Mouse (Mus musculus) liver, embryonic 13.5 days (tissue): ENCODE measurements around the gene Cbs. TPM values are rescaled to one million over a fixed set of nuclear protein-coding genes. Genes with fewer than 3 reads are reported as not detected.

Experiments used
- ATAC-seq: fragments of 200-750 bp; cut with Nextera tagmentation; 2 replicates; pipeline ENCODE4 v1.8.0; 2017; ENCODE audit warnings: low read depth, mild to moderate bottlenecking, moderate number of reproducible peaks, moderate library complexity
- DNase-seq: peaks from one replicate; pipeline ENCODE4 v3.0.0; 2022
- H3K27ac ChIP-seq: fragments of 300-500 bp; sonication (generic); 2 replicates; pipeline ENCODE4 v1.5.1; 2015; ENCODE audit warnings: moderate library complexity, mild to moderate bottlenecking, inconsistent platforms
- H3K27me3 ChIP-seq: fragments of 300-500 bp; sonication (generic); 2 replicates; pipeline ENCODE4 v1.6.1; 2015; ENCODE audit warnings: mild to moderate bottlenecking, inconsistent platforms
- H3K36me3 ChIP-seq: fragments of 300-500 bp; sonication (generic); 2 replicates; pipeline ENCODE4 v1.6.1; 2015; ENCODE audit warnings: mild to moderate bottlenecking, inconsistent platforms
- H3K4me1 ChIP-seq: fragments of 300-500 bp; sonication (generic); replicated peaks from 2 replicates; pipeline ENCODE4 v1.6.1; 2015; ENCODE audit warnings: inconsistent platforms
- H3K4me2 ChIP-seq: fragments of 300-500 bp; sonication (generic); 2 replicates; pipeline ENCODE4 v1.6.1; 2015; ENCODE audit warnings: inconsistent platforms, mild to moderate bottlenecking, moderate library complexity
- H3K4me3 ChIP-seq: fragments of 300-500 bp; sonication (generic); replicated peaks from 2 replicates; pipeline ENCODE4 v1.5.1; 2015; ENCODE audit warnings: mild to moderate bottlenecking, inconsistent platforms
- H3K9ac ChIP-seq: fragments of 300-500 bp; sonication (generic); 2 replicates; pipeline ENCODE4 v1.6.1; 2015; ENCODE audit warnings: mild to moderate bottlenecking, inconsistent platforms
- H3K9me3 ChIP-seq: fragments of 300-500 bp; sonication (generic); replicated peaks from 2 replicates; pipeline ENCODE4 v1.6.1; 2016; ENCODE audit warnings: inconsistent platforms
- WGBS: fragments of 180-500 bp; shearing (Covaris S2); methylation state at CpG from one replicate; pipeline ENCODE4 v1.1.7; 2015; ENCODE audit not compliant: insufficient replicate concordance; 5-methylcytosine and 5-hydroxymethylcytosine counted together
- polyA plus RNA-seq: library from polyadenylated mRNA; unstranded; fragments of >200 nt; fragmentation: Nextera tagmentation; extraction: Ambion mirVana; gene quantifications from 2 replicates; pipeline ENCODE4 v1.2.1, GENCODE M21; 2015

The Cbs gene
- polyA plus RNA-seq, 1 experiment from 2014 or later, result 11.0 TPM

GRCm38 (mm10) chr17:31642331-31642730 is 5.3 kb upstream of the Cbs start:
- ATAC-seq (no peak), DNase-seq (no peak)
- Histone ChIP-seq H3K4me1 (peaks cover 4% of the 10 kb centered on the region; the same call in 1 of the 2 replicates), H3K36me3 (peaks cover 13% of the 10 kb centered on the region), H3K9ac (no peak overlapping the region), H3K27me3 (peaks cover 20% of the 10 kb centered on the region), H3K4me3 (no peak overlapping the region), H3K9me3 (no peaks in the 10 kb centered on the region), H3K27ac (no peak overlapping the region), H3K4me2 (no peak overlapping the region)
- WGBS, result 47% methylated on average over 8 of the region's 8 CpGs

DNA sequence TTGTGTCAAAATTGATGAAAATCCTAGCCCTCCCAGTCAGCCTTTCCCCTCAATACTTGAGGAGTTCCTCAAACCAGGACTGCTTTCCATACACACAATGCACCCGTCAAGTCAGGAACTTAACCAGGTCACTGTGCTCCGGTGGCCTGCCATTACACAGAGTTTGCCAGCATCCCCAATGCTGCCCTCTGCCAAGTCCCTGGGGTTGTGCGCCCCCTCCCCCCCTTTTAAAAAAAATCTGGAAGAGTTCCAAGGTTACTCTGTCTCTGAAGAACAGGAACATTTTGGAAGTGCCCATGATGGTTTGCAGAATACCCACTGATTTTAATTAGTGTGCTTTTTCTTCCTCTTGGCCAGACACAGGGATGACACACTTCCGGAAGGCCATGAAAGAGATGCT is 2.6 kb upstream of the Cbs start:
- no peak overlapping the region for H3K4me3 ChIP-seq
- no peak for DNase-seq
- H3K36me3 ChIP-seq, result no peaks in the 10 kb centered on the region
- no peak overlapping the region for H3K27ac ChIP-seq
- H3K27me3 ChIP-seq, result peaks cover 47% of the 10 kb centered on the region
- ATAC-seq, result no peak
- 59% methylated on average over 4 of the region's 4 CpGs for WGBS
- no peaks in the 10 kb centered on the region for H3K9me3 ChIP-seq
- H3K4me2 ChIP-seq, result no peak overlapping the region
- no peak overlapping the region for H3K9ac ChIP-seq
- peaks cover 23% of the 10 kb centered on the region for H3K4me1 ChIP-seq

GRCm38 (mm10) chr17:31637866-31638570 is 980 bp upstream of the Cbs start:
- Histone ChIP-seq H3K4me2 (peak overlapping the region; percentile 70; the same call in 1 of the 2 replicates), H3K9ac (no peak overlapping the region), H3K27ac (no peak overlapping the region), H3K4me1 (peaks cover 23% of the 10 kb centered on the region), H3K9me3 (no peaks in the 10 kb centered on the region), H3K36me3 (no peaks in the 10 kb centered on the region), H3K27me3 (peaks cover 47% of the 10 kb centered on the region), H3K4me3 (no peak overlapping the region)
- 48% methylated on average over 9 of the region's 9 CpGs for WGBS
- DNase-seq (no peak), ATAC-seq (no peak)

- H3K36me3 ChIP-seq, result no peaks in the 10 kb centered on the region
- peaks cover 23% of the 10 kb centered on the region for H3K4me1 ChIP-seq
- H3K4me2 ChIP-seq, result peak overlapping the region; percentile 70
- peak; percentile 25 for ATAC-seq
- 4% methylated on average over 45 of the region's 45 CpGs for WGBS
- H3K27me3 ChIP-seq, result peaks cover 51% of the 10 kb centered on the region
- H3K27ac ChIP-seq, result peak overlapping the region; percentile 44
- no peaks in the 10 kb centered on the region for H3K9me3 ChIP-seq
- peak overlapping the region; percentile 52 for H3K4me3 ChIP-seq
- H3K9ac ChIP-seq, result peak overlapping the region; percentile 49
- no peak for DNase-seq
These were observed 629 bp downstream of the Cbs start for GRCm38 (mm10) chr17:31636277-31636941.

GRCm38 (mm10) chr17:31635781-31636180 is 1.3 kb downstream of the Cbs start:
- Histone ChIP-seq H3K4me3 (peak overlapping the region; percentile 52), H3K36me3 (no peaks in the 10 kb centered on the region), H3K27ac (no peak overlapping the region), H3K9ac (0 out of 2 replicates have a peak overlapping the region, but pooled peaks have one; percentile 49), H3K4me2 (peak overlapping the region; percentile 70), H3K4me1 (peaks cover 23% of the 10 kb centered on the region), H3K9me3 (no peaks in the 10 kb centered on the region), H3K27me3 (peaks cover 51% of the 10 kb centered on the region)
- WGBS, result 51% methylated on average over 11 of the region's 11 CpGs
- no peak for ATAC-seq
- DNase-seq, result no peak

GRCm38 (mm10) chr17:31634896-31635295 is 2.1 kb downstream of the Cbs start:
- Histone ChIP-seq H3K4me3 (no peak overlapping the region), H3K4me2 (no peak overlapping the region)
- 51% methylated on average over 5 of the region's 5 CpGs for WGBS

DNA sequence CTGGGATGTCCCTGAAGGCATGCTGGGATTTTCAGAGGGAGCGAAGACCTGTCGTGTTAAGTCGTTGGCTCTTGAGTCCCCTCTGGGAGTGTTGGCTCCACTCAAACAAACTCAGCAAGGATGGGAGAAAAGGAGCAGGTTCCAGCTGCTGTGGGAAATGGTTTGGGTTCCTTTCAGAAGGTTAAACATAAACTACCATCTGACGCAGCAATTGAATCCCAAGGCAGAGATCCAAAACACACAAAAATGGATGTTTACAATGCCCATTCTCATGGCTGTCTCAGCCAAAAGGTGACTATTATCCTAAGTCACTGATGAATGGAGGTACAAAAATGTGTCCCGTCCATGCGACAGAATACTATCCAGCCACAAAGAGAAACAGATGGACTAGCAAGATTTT is 4.0 kb downstream of the Cbs start:
- Histone ChIP-seq H3K36me3 (no peaks in the 10 kb centered on the region), H3K9ac (no peak overlapping the region), H3K9me3 (no peaks in the 10 kb centered on the region), H3K27me3 (peaks cover 38% of the 10 kb centered on the region), H3K27ac (no peak overlapping the region), H3K4me3 (no peak overlapping the region), H3K4me2 (no peak overlapping the region), H3K4me1 (peaks cover 23% of the 10 kb centered on the region)
- 69% methylated on average over 6 of the region's 6 CpGs for WGBS
- DNase-seq (no peak), ATAC-seq (no peak)

More at GRCm38 (mm10) chr17:31634896-31635295, 2.1 kb downstream of the Cbs start:
- no peaks in the 10 kb centered on the region for H3K36me3 ChIP-seq
- H3K4me1 ChIP-seq, result peaks cover 23% of the 10 kb centered on the region
- H3K27ac ChIP-seq, result no peak overlapping the region
- DNase-seq, result no peak
- no peaks in the 10 kb centered on the region for H3K9me3 ChIP-seq
- ATAC-seq, result no peak
- H3K9ac ChIP-seq, result no peak overlapping the region
- H3K27me3 ChIP-seq, result peaks cover 51% of the 10 kb centered on the region

GRCm38 (mm10) chr17:31631081-31631800 is 5.8 kb downstream of the Cbs start:
- Histone ChIP-seq H3K4me2 (no peak overlapping the region), H3K9ac (no peak overlapping the region), H3K9me3 (no peaks in the 10 kb centered on the region), H3K4me1 (peaks cover 8% of the 10 kb centered on the region), H3K36me3 (no peaks in the 10 kb centered on the region), H3K27me3 (peaks cover 21% of the 10 kb centered on the region), H3K4me3 (no peak overlapping the region), H3K27ac (no peak overlapping the region)
- no peak for DNase-seq
- WGBS, result 69% methylated on average over 10 of the region's 10 CpGs
- ATAC-seq, result no peak

DNA sequence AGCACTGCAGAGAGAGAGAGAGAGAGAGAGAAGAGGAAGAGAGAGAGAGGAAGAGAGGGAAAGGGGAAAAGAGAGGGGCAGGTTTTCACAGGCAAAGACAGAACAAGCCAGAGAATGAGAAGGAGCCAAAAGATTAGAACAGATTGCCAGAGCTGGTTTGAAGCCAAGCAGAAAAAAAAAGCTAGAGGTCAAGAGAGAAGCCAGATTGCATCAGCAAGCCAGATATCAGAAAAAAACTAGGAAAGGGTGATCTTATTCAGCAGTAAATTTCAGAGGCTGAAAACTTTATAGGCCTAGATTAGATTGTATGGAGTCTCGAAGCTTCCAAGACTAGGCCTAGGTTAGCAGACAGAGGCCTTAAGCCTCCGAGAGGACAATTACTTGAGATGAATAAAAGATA is 9.1 kb downstream of the Cbs start:
- no peaks in the 10 kb centered on the region for H3K36me3 ChIP-seq
- no peak overlapping the region for H3K27ac ChIP-seq
- H3K27me3 ChIP-seq, result 0 out of 2 replicates have a peak, but pooled peaks cover 5% of the 10 kb centered on the region
- no peak overlapping the region for H3K4me3 ChIP-seq
- H3K4me1 ChIP-seq, result no peaks in the 10 kb centered on the region
- H3K9ac ChIP-seq, result no peak overlapping the region
- DNase-seq, result no peak
- WGBS, result 65% methylated on average over 2 of the region's 2 CpGs
- no peak overlapping the region for H3K4me2 ChIP-seq
- H3K9me3 ChIP-seq, result no peaks in the 10 kb centered on the region
- no peak for ATAC-seq

- Histone ChIP-seq H3K27ac (no peak overlapping the region), H3K4me3 (no peak overlapping the region), H3K4me1 (no peaks in the 10 kb centered on the region), H3K9me3 (no peaks in the 10 kb centered on the region), H3K9ac (no peak overlapping the region), H3K27me3 (no peaks in the 10 kb centered on the region), H3K36me3 (peaks cover 4% of the 10 kb centered on the region; the same call in 1 of the 2 replicates), H3K4me2 (no peak overlapping the region)
- ATAC-seq (no peak), DNase-seq (no peak)
- 74% methylated on average over 4 of the region's 4 CpGs for WGBS
These were observed 13.9 kb downstream of the Cbs start for GRCm38 (mm10) chr17:31623101-31623500.

GRCm38 (mm10) chr17:31613086-31613755 is 23.8 kb downstream of the Cbs start:
- no peaks in the 10 kb centered on the region for H3K27me3 ChIP-seq
- no peak overlapping the region for H3K9ac ChIP-seq
- no peaks in the 10 kb centered on the region for H3K4me1 ChIP-seq
- no peak for ATAC-seq
- no peaks in the 10 kb centered on the region for H3K9me3 ChIP-seq
- no peak overlapping the region for H3K4me3 ChIP-seq
- H3K27ac ChIP-seq, result no peak overlapping the region
- no peak overlapping the region for H3K4me2 ChIP-seq
- DNase-seq, result no peak
- WGBS, result 62% methylated on average over 4 of the region's 4 CpGs
- H3K36me3 ChIP-seq, result 0 out of 2 replicates have a peak, but pooled peaks cover 3% of the 10 kb centered on the region
